Mouse (Mus musculus) kidney, postnatal 10 days (tissue): Measurements from ENCODE around the gene Inka2.
A peak's percentile ranks its signal among the peaks of the same experiment; 100 is the strongest.

Experiments
- DNase-seq: peaks from one replicate; pipeline ENCODE4 v3.0.0; 2021; ENCODE audit warnings: mixed read lengths

Inka2 gene

GRCm38 (mm10) chr3:105704031-105705008 is at the start of gene Inka2:
Gene Inka2, plus strand, starts transcription at chr3:105704599.
- peak; percentile 86 for DNase-seq

GRCm38 (mm10) chr3:105655031-105655585 is 49.3 kb upstream of the Inka2 start:
- no peak for DNase-seq

DNA sequence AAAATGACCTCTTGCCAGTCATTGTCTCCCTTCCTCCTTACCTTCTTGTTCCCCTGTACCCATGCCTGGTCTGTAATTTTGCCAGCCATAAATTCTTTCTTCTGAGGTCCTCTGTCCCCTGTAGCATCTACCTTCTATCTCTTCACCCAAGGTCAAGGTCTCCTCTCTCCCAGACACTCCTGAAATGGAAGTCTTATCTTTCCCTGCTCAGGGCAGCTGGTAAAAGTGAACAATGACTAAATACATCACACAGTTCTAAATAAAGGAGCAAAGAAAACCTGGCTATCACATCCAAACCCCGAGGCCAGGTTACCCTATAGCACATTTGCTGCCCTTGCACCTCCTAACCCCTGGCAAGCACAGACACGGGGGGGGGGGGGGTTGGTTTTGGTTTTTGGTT is 43.9 kb upstream of the Inka2 start:
- no peak for DNase-seq

- DNase-seq: peak; percentile 48
Measured at GRCm38 (mm10) chr3:105663043-105663442, 41.4 kb upstream of the Inka2 start.

- DNase-seq: no peak
Measured at GRCm38 (mm10) chr3:105665105-105665765, 39.2 kb upstream of the Inka2 start.

DNA sequence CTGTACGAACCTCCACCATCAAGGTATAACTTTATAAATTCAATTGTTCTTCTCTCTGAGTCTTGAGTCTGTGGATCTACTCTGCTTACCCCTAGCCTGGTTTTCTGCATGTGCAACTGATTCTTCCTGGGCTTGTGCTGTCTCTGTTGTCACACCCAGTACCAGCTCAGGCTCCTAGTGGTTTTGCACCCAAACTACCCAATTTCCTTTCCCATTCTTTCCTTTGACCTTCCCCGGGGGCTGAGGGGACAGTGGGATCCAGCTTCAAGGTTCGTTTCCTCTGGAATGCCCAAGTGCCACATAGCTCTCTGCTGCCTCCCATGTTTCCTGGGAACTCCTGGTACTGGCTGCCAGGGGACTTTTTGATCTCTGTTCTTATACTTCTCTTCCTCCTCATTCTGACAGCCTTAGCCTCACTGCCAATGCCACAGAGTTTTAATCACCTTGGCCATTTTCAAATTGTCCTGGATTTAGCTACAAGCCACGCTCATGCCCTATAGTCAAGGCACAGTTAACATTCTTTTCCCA is 37.3 kb upstream of the Inka2 start:
- no peak for DNase-seq

DNA sequence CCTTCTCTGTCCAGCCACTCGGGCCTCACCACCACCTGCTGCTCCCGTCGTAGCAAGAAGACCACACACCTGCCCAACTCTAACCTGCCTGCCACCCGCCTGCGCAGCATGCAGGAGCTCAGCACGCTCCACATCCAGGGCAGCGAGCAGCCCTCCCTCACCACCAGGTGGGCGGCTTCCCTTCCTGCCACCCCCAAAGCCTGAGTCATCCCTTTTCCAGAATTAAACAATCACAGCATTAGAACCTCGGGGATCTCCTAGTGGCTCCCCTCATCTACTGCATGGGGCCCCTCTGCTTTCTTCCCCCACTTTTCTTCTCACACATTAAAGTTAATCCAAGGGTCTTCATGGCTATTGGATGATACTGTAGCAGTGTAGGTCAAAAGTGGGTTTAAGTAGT is 36.2 kb upstream of the Inka2 start:
- DNase-seq: no peak

DNA sequence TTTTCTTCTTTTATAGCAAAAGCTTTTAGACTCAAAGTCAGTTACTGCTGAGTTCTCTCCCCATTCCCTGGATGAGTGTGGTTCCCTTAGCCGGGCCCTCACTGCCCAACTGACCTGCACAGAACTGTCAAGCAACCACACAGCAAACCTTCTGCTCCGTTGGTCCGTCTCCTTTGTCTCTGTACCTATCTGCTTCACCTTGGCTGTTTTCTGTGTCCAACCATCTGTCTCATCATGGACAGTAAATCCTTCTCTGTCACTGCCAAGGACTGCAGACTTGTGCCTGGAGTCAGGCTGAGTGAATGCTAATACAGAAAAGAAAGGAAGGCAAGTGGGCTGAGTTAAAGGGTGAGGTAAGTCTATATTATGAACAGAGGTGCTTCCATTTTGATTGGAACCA is 34.6 kb upstream of the Inka2 start:
- no peak for DNase-seq

DNA sequence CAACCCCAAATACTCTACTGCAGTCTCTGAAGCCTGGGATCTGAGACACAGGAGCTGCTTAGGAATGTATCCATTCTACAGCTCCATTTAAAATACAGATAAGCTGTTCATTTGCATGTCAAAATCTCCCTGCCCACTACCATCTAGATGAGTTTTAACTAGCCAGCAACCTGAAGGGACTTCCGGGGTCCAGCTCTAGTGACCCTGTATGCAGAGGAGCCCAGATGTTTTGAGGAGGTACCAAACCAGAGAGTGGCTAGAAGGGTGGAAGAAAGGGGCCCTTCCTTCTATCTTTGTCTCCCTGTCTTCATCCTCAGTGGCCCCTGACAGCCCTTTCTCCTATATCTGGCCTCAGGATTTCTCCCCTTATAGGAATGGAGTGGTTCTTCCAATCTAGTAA is 33.6 kb upstream of the Inka2 start:
- DNase-seq: no peak

DNA sequence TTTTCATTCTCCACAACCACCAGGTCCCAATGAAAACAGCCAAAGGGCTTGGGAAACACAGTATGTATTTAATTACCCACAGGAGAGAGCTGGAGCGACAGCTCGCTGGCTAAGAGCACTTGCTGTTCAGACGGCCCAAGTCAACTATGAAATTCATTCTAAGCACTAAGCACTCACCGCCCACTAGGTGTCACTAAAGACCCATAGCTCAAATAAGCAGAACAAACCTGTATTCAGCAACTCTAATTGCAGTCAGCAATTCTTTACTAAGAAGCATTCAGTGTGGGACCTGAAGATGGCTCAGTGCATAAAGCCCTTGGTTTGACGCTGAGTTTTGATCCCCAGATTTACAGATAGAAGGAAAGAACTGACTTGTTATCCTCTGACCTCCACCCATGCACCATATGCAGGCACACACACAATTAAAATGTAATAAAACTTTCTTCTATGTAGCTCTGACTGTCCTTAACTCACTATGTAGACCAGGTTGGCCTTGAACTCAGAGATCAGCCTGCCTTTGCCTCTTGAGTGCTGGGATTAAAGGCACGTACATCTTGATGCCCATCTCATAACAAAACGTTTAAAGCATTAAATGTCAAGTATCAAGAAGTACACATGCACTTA is 29.7 kb upstream of the Inka2 start:
- DNase-seq: peak; percentile 79

- DNase-seq: no peak
Measured at GRCm38 (mm10) chr3:105675932-105676331, 28.5 kb upstream of the Inka2 start.

DNA sequence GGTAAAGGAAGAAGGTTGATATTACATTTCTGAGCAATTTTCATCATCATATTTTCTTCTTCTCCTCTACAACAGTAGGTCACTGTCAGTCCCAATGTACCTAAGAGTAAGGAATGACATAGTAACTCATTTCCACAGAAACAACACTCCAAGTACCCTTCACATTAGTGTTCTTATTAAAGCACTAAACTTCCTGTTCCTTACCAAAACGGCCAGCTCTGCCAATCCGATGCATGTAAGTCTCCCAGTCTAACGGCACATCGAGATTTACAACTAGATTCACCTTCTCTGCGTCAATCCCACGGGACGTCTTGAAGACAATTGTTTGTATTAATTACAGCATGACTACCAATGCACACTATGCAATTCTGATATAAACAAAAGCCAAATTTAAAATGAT is 24.1 kb upstream of the Inka2 start:
- DNase-seq: no peak

- no peak for DNase-seq
Measured at GRCm38 (mm10) chr3:105686394-105687323, 17.7 kb upstream of the Inka2 start.

DNA sequence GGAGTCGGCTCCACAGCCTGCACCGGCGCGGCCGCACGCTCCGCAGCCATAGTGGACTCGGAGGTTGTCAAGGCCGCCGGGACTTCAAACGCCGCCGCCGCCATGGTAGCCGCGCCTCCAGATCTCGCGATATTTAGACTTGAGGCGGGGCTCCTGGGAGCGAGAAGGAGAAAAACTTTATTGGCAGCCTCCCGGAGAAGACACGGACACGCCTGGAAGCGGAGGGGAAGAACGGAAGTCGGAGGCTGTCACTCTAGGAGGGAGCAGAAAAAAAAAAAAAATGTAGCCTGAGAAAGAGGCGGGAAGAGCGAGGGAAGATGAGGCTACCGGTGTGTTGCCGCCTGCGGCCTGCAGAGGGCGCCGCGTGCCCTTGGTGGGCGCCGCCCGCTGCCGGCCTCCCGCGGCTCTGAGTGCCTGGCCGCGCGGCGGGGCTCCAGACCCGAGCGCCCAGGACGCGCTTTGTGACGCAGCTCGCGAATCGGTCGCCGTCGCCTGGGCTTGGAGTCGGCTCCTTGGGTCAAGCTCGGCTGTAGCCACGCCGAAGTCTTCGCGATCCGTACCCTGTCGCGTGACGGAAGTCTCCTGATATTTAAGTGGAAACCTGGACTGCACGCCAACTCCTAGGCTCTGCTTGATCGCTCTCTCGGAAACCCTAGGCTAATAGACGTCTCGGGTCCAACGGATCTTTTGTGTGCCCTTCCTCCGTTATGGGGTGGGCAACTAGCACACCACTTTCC is 16.9 kb upstream of the Inka2 start, which contains the start of gene Ddx20:
Gene Ddx20, minus strand, starts transcription at position 251 of the 737 bp plus-strand sequence.
- peak; percentile 97 for DNase-seq

DNA sequence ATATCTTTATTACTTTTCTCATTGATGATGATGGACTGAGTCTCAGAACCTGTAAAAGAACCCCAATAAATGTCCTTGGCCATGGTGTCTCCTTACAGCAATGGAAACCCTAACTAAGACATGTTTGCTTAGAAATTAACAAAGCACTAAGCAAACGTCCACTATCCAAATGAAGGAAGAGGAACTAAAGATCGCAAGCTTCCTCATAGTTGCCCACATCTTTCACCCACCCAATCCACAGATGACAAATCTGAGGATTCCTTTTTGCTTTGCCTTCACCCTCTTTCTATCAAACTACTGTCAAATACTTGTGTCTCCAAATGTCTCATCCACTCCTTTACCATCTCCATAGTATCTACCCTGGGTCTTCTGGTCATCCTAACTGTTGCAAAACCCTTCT is 15.9 kb upstream of the Inka2 start:
- no peak for DNase-seq

- no peak for DNase-seq
Measured at GRCm38 (mm10) chr3:105693327-105694080, 10.9 kb upstream of the Inka2 start.

GRCm38 (mm10) chr3:105695476-105696386 is 8.7 kb upstream of the Inka2 start:
- no peak for DNase-seq

DNA sequence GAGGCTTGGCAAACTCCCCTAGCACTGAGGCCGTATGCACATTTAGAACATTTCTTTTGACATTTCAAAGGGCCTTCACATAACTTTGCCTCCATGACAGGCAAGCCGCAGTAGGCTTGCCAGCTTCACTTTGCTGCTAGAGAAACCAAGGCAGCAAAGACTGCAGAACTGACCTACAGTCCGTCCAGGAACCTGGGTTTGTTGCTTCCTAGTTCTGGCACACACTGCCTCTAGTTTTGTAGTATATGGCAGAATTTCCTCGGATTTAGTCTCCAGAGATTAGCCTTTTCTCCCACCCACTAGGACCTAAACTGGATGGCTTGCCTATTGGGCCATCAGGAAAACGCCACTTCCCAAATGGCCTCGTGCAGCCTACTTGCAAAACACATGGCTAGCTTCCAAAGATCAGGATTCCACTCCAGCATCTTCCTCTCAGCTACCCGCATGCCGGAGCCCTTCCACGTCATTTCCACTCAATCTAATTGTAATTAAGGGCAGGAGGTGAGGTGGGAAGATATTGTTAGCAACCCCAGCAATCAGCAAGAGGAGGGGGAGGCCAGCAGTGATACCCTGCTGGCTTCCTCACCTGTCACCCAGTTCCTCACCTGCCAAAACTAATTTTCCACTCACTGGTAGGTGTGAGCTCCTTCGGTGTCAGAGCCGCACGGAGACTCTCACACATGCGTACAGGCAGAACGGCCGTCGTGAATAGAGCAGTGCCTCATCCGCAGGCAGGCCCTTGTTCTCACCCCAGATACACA is 7.8 kb upstream of the Inka2 start:
- DNase-seq: no peak

DNA sequence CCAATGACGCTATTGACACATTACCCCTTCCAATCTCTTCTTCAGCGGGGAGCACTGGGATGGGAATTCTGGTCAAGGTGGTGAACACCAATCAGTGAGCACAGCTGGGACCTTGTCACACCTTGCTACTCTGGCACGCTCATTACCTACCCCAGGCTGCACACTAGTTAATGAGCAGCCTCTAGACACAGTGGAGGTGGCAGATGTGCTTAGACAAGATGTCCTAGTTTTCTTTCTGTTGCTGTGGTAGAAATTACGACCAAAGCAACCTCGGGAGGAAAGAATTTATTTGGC is 7.3 kb upstream of the Inka2 start:
- DNase-seq: no peak
